Mouse (Mus musculus) lung, postnatal 0 days (tissue): ENCODE data around the gene Rps23.

Experiments used
- CTCF ChIP-seq: IDR thresholded peaks from 2 replicates; pipeline ENCODE4 v1.5.1; 2016; ENCODE audit warnings: antibody characterized with exemption, mild to moderate bottlenecking
- EP300 ChIP-seq: IDR thresholded peaks from 2 replicates; pipeline ENCODE4 v1.6.1; 2016; ENCODE audit warnings: antibody characterized with exemption, mild to moderate bottlenecking, control low read depth

GRCm38 (mm10) chr13:90926938-90927633, 4.3 kb downstream of the Rps23 start:
- TF ChIP-seq CTCF: no peak
- no peak for TF ChIP-seq EP300
